Mouse (Mus musculus): ENCODE data around the gene St3gal3.

- TF ChIP-seq CTCF (IDR thresholded peaks at IDR 0.05; ENCODE audit: borderline replicate concordance, extremely low read depth, insufficient read depth, insufficient read length) (no peak), POLR2A (IDR thresholded peaks at IDR 0.05; ENCODE audit: borderline replicate concordance, extremely low read depth, insufficient read depth, insufficient read length, poor library complexity, severe bottlenecking) (no peak)
Observed at GRCm38 (mm10) chr4:118143679-118144078, 9.0 kb upstream of the St3gal3 start.

Measured in brain, embryonic 14.5 days (tissue).